Comparison of ENCODE assay signal across 8 mouse cellular contexts in genomic region chr11:98768127-98769006, GRCm38 (mm10). TPM values are rescaled to one million over a fixed set of nuclear protein-coding genes. Genes with fewer than 3 reads are reported as not detected.
DNase-seq lines count a peak whose midpoint lies in the region; ATAC-seq and TF ChIP-seq lines count a peak whose summit lies in the region.

No protein-coding gene starts in this region.

- no peak for TF ChIP-seq POLR2A in kidney, adult 2 months (IDR thresholded peaks at IDR 0.05; ENCODE audit: low read depth, low read length)
- no peak for TF ChIP-seq POLR2A in thymus, adult 2 months (IDR thresholded peaks at IDR 0.05; ENCODE audit: control insufficient read depth, extremely low read depth, insufficient read depth, low read length, poor library complexity)

- intact Hi-C loops in gastrocnemius, postnatal 14 days (cut with DNase I; ENCODE audit: low total_unique reads), result no loop called here

- ATAC-seq in kidney, embryonic 14.5 days (ENCODE audit: low FRiP score, low TSS enrichment), result peak; percentile 29
- ATAC-seq in megakaryocyte-erythroid progenitor cell, adult 5-6 weeks (replicated peaks; ENCODE audit: low FRiP score, low TSS enrichment, poor library complexity, severe bottlenecking), result peak; percentile 28; the same call in 1 of the 2 replicates

- DNase-seq in kidney, adult 2 months, result peak; percentile 42
- no peak for DNase-seq in kidney, adult 8-10 months
- peak; percentile 54 to 57 for DNase-seq in cerebellum, postnatal 14 days
- DNase-seq in gastrocnemius, postnatal 14 days, result peak; percentile 47
- no peak for DNase-seq in ovary, postnatal 14 days (ENCODE audit: low spot score)
- no peak for DNase-seq in thymus, adult 2 months

- H3K27me3 ChIP-seq in kidney, adult 2 months (replicated peaks; ENCODE audit: control insufficient read depth, insufficient read depth, low read length), result no peaks in the 10 kb centered on the region
- no peaks in the 10 kb centered on the region for H3K27me3 ChIP-seq in kidney, embryonic 14.5 days (ENCODE audit: control insufficient read depth, insufficient read depth, low read length)
- H3K27me3 ChIP-seq in thymus, adult 2 months (ENCODE audit: control insufficient read depth, insufficient read depth, low read length), result no peaks in the 10 kb centered on the region

- no peak overlapping the region for H3K27ac ChIP-seq in kidney, adult 2 months (ENCODE audit: insufficient read depth, low read depth, low read length)
- peak overlapping the region; percentile 81 for H3K27ac ChIP-seq in kidney, embryonic 14.5 days (ENCODE audit: low read depth, low read length)
- no peak overlapping the region for H3K27ac ChIP-seq in thymus, adult 2 months (ENCODE audit: control insufficient read depth, insufficient read depth, low read length)

- no peaks in the 10 kb centered on the region for H3K9me3 ChIP-seq in kidney, embryonic 14.5 days (ENCODE audit: control insufficient read depth, low read length)

- H3K4me1 ChIP-seq in kidney, adult 2 months (ENCODE audit: control insufficient read depth, insufficient read depth, low read length), result peaks cover 5% of the 10 kb centered on the region; the same call in 1 of the 2 replicates
- peaks cover 50% of the 10 kb centered on the region for H3K4me1 ChIP-seq in kidney, embryonic 14.5 days (ENCODE audit: control insufficient read depth, insufficient read depth, low read length)
- H3K4me1 ChIP-seq in thymus, adult 2 months (replicated peaks; ENCODE audit: control insufficient read depth, insufficient read depth, low read length), result peaks cover 29% of the 10 kb centered on the region

- 39% methylated on average over 39 of the region's 39 CpGs for WGBS in kidney, adult 2 months
- WGBS in kidney, embryonic 14.5 days, result 11% methylated on average over 39 of the region's 39 CpGs
- 90% methylated on average over 39 of the region's 39 CpGs for WGBS in thymus, adult 2 months

- peak overlapping the region; percentile 32 for H3K9ac ChIP-seq in kidney, embryonic 14.5 days (ENCODE audit: low read depth, low read length)

- TF ChIP-seq CTCF in kidney, adult 2 months (conservative IDR thresholded peaks at IDR 0.05; ENCODE audit: insufficient read depth, insufficient read length, low read depth, low read length), result no peak
- TF ChIP-seq CTCF in thymus, adult 2 months (IDR thresholded peaks at IDR 0.05; ENCODE audit: borderline replicate concordance, control insufficient read depth, extremely low read depth, insufficient read depth, low read length, poor library complexity), result no peak

- H3K4me2 ChIP-seq in kidney, embryonic 14.5 days (replicated peaks; ENCODE audit: low read depth, low read length), result peak overlapping the region; percentile 50

- no peak overlapping the region for H3K4me3 ChIP-seq in kidney, adult 2 months (ENCODE audit: insufficient read depth, low read depth, low read length)
- H3K4me3 ChIP-seq in kidney, embryonic 14.5 days (ENCODE audit: low read length), result peak overlapping the region; percentile 27
- H3K4me3 ChIP-seq in thymus, adult 2 months (ENCODE audit: control insufficient read depth, insufficient read depth, low read length), result no peak overlapping the region

- peaks cover 34% of the 10 kb centered on the region for H3K36me3 ChIP-seq in kidney, adult 2 months (ENCODE audit: control insufficient read depth, insufficient read depth, low read length)
- H3K36me3 ChIP-seq in kidney, embryonic 14.5 days (ENCODE audit: control insufficient read depth, insufficient read depth, low read length), result peaks cover 30% of the 10 kb centered on the region
- H3K36me3 ChIP-seq in thymus, adult 2 months (ENCODE audit: control insufficient read depth, insufficient read depth, low read length), result no peaks in the 10 kb centered on the region

RNA-seq across cellular contexts. Expression of gene Nr1d1, which starts 6.8 kb away (rescaled TPM):
- polyA plus RNA-seq in kidney, adult 2 months (2012; rRNA removed), result 140 and 155 TPM in 2 replicates
- total RNA-seq in gastrocnemius, postnatal 14 days (2021), result 10 to 100 TPM; 27.3 to 64.6 TPM
- polyA plus RNA-seq in kidney, embryonic 14.5 days (2014; fragmentation: Nextera tagmentation; extraction: Ambion mirVana), result 1.6 and 2.6 TPM in 2 replicates
- 4.1 and 8.0 TPM in 2 replicates for total RNA-seq in megakaryocyte-erythroid progenitor cell, adult 5-6 weeks (2014; fragmentation: Nextera tagmentation)
- 0.34 and 1.3 TPM in 2 replicates for total RNA-seq in megakaryocyte-erythroid progenitor cell, adult 5-6 weeks (2017)
- 34.4 and 37.7 TPM in 2 replicates for polyA plus RNA-seq in thymus, adult 2 months (2012; rRNA removed)

RNA-seq across cellular contexts. Expression of gene Msl1, which starts 26.9 kb away (rescaled TPM):
- polyA plus RNA-seq in kidney, adult 2 months (2012; rRNA removed), result 23.5 and 24.5 TPM in 2 replicates
- 10 to 100 TPM; 49.0 to 55.3 TPM for total RNA-seq in gastrocnemius, postnatal 14 days (2021)
- polyA plus RNA-seq in kidney, embryonic 14.5 days (2014; fragmentation: Nextera tagmentation; extraction: Ambion mirVana), result 21.6 and 33.7 TPM in 2 replicates
- total RNA-seq in megakaryocyte-erythroid progenitor cell, adult 5-6 weeks (2014; fragmentation: Nextera tagmentation), result 58.6 and 74.8 TPM in 2 replicates
- 57.8 and 68.3 TPM in 2 replicates for total RNA-seq in megakaryocyte-erythroid progenitor cell, adult 5-6 weeks (2017)
- polyA plus RNA-seq in thymus, adult 2 months (2012; rRNA removed), result 50.3 and 66.0 TPM in 2 replicates

RNA-seq across cellular contexts. Expression of gene Thra, which starts 27.9 kb away (rescaled TPM):
- polyA plus RNA-seq in kidney, adult 2 months (2012; rRNA removed), result 92.7 and 97.2 TPM in 2 replicates
- total RNA-seq in gastrocnemius, postnatal 14 days (2021), result 100 to 1,000 TPM in 1 of 2 experiments, 10 to 100 TPM in 1; 91.8 to 106 TPM
- 28.0 and 31.8 TPM in 2 replicates for polyA plus RNA-seq in kidney, embryonic 14.5 days (2014; fragmentation: Nextera tagmentation; extraction: Ambion mirVana)
- total RNA-seq in megakaryocyte-erythroid progenitor cell, adult 5-6 weeks (2014; fragmentation: Nextera tagmentation), result 47.5 and 51.0 TPM in 2 replicates
- total RNA-seq in megakaryocyte-erythroid progenitor cell, adult 5-6 weeks (2017), result 20.4 and 23.3 TPM in 2 replicates
- 36.8 and 41.5 TPM in 2 replicates for polyA plus RNA-seq in thymus, adult 2 months (2012; rRNA removed)

RNA-seq across cellular contexts. Expression of gene Casc3, which starts 36.3 kb away (rescaled TPM):
- polyA plus RNA-seq in kidney, adult 2 months (2012; rRNA removed), result 21.0 and 24.5 TPM in 2 replicates
- 10 to 100 TPM; 20.1 to 21.5 TPM for total RNA-seq in gastrocnemius, postnatal 14 days (2021)
- 28.1 and 43.1 TPM in 2 replicates for polyA plus RNA-seq in kidney, embryonic 14.5 days (2014; fragmentation: Nextera tagmentation; extraction: Ambion mirVana)
- 47.6 and 51.8 TPM in 2 replicates for total RNA-seq in megakaryocyte-erythroid progenitor cell, adult 5-6 weeks (2014; fragmentation: Nextera tagmentation)
- 37.4 and 53.5 TPM in 2 replicates for total RNA-seq in megakaryocyte-erythroid progenitor cell, adult 5-6 weeks (2017)
- 66.5 and 72.2 TPM in 2 replicates for polyA plus RNA-seq in thymus, adult 2 months (2012; rRNA removed)

RNA-seq across cellular contexts. Expression of gene Med24, which starts 39.1 kb away (rescaled TPM):
- 45.3 and 54.1 TPM in 2 replicates for polyA plus RNA-seq in kidney, adult 2 months (2012; rRNA removed)
- 10 to 100 TPM; 40.3 to 42.0 TPM for total RNA-seq in gastrocnemius, postnatal 14 days (2021)
- polyA plus RNA-seq in kidney, embryonic 14.5 days (2014; fragmentation: Nextera tagmentation; extraction: Ambion mirVana), result 39.5 and 59.1 TPM in 2 replicates
- total RNA-seq in megakaryocyte-erythroid progenitor cell, adult 5-6 weeks (2014; fragmentation: Nextera tagmentation), result 62.2 and 78.6 TPM in 2 replicates
- 30.1 and 42.7 TPM in 2 replicates for total RNA-seq in megakaryocyte-erythroid progenitor cell, adult 5-6 weeks (2017)
- polyA plus RNA-seq in thymus, adult 2 months (2012; rRNA removed), result 179 and 196 TPM in 2 replicates

Comparison
In these comparisons a context has a peak if more than half of its experiments do, and no peak if none do; other contexts are left out.
1. DNase-seq: peak in kidney, adult 2 months (single experiment), cerebellum, postnatal 14 days (2 of 2) and gastrocnemius, postnatal 14 days (single experiment); none in kidney, adult 8-10 months (0 of 2), ovary, postnatal 14 days (single experiment) and thymus, adult 2 months (single experiment).